Mouse (Mus musculus): ENCODE data around the gene Eri3. TPM values are rescaled to one million over a fixed set of nuclear protein-coding genes. Genes with fewer than 3 reads are reported as not detected.

Eri3 gene
- polyA plus RNA-seq, 1 experiment from 2014 or later: 77.5 TPM

- peak; percentile 54 for DNase-seq (ENCODE audit: low spot score)
- Histone ChIP-seq H3K4me1 (replicated peaks; ENCODE audit: control insufficient read depth, insufficient read depth) (no peaks in the 10 kb centered on the region), H3K9me3 (ENCODE audit: control insufficient read depth, low read length) (no peaks in the 10 kb centered on the region), H3K27ac (replicated peaks) (no peak overlapping the region), H3K4me3 (ENCODE audit: low read depth, low read length) (no peak overlapping the region), H3K36me3 (ENCODE audit: control insufficient read depth, insufficient read depth, low read length) (peaks cover 5% of the 10 kb centered on the region; the same call in 1 of the 2 replicates), H3K9ac (ENCODE audit: low read length) (no peak overlapping the region), H3K27me3 (ENCODE audit: control insufficient read depth, insufficient read depth, low read length) (no peaks in the 10 kb centered on the region), H3K4me2 (replicated peaks; ENCODE audit: low read depth) (no peak overlapping the region)
- peak; percentile 48 for ATAC-seq (ENCODE audit: low FRiP score, low TSS enrichment)
- peak; percentile 64 for TF ChIP-seq CTCF (IDR thresholded peaks at IDR 0.05; ENCODE audit: low read depth)
- no peak for TF ChIP-seq EP300 (optimal IDR thresholded peaks at IDR 0.05)
- 41% methylated on average over 14 of the region's 14 CpGs for WGBS
Observed at GRCm38 (mm10) chr4:117658582-117659444, 108.6 kb downstream of the Eri3 start.

- no peak for TF ChIP-seq CTCF (IDR thresholded peaks at IDR 0.05; ENCODE audit: low read depth)
- TF ChIP-seq EP300 (optimal IDR thresholded peaks at IDR 0.05): no peak
- no peak for DNase-seq (ENCODE audit: low spot score)
- H3K9me3 ChIP-seq (ENCODE audit: control insufficient read depth, low read length): no peaks in the 10 kb centered on the region
- WGBS: 76% methylated on average over 5 of the region's 5 CpGs
- H3K27ac ChIP-seq (replicated peaks): no peak overlapping the region
- peaks cover 5% of the 10 kb centered on the region; the same call in 1 of the 2 replicates for H3K36me3 ChIP-seq (ENCODE audit: control insufficient read depth, insufficient read depth, low read length)
- no peak overlapping the region for H3K9ac ChIP-seq (ENCODE audit: low read length)
- no peak overlapping the region for H3K4me3 ChIP-seq (ENCODE audit: low read depth, low read length)
- no peak for ATAC-seq (ENCODE audit: low FRiP score, low TSS enrichment)
- no peaks in the 10 kb centered on the region for H3K27me3 ChIP-seq (ENCODE audit: control insufficient read depth, insufficient read depth, low read length)
- no peak overlapping the region for H3K4me2 ChIP-seq (replicated peaks; ENCODE audit: low read depth)
- no peaks in the 10 kb centered on the region for H3K4me1 ChIP-seq (replicated peaks; ENCODE audit: control insufficient read depth, insufficient read depth)
Observed at GRCm38 (mm10) chr4:117660001-117660400, 109.8 kb downstream of the Eri3 start.

GRCm38 (mm10) chr4:117664411-117665137 is 114.4 kb downstream of the Eri3 start:
- H3K36me3 ChIP-seq (ENCODE audit: control insufficient read depth, insufficient read depth, low read length): peaks cover 5% of the 10 kb centered on the region; the same call in 1 of the 2 replicates
- DNase-seq (ENCODE audit: low spot score) (no peak), ATAC-seq (ENCODE audit: low FRiP score, low TSS enrichment) (no peak)
- no peak overlapping the region for H3K27ac ChIP-seq (replicated peaks)
- no peaks in the 10 kb centered on the region for H3K9me3 ChIP-seq (ENCODE audit: control insufficient read depth, low read length)
- no peaks in the 10 kb centered on the region for H3K4me1 ChIP-seq (replicated peaks; ENCODE audit: control insufficient read depth, insufficient read depth)
- H3K4me3 ChIP-seq (ENCODE audit: low read depth, low read length): no peak overlapping the region
- TF ChIP-seq CTCF (IDR thresholded peaks at IDR 0.05; ENCODE audit: low read depth): no peak
- no peak for TF ChIP-seq EP300 (optimal IDR thresholded peaks at IDR 0.05)
- no peak overlapping the region for H3K4me2 ChIP-seq (replicated peaks; ENCODE audit: low read depth)
- H3K9ac ChIP-seq (ENCODE audit: low read length): no peak overlapping the region
- WGBS: 82% methylated on average over 10 of the region's 10 CpGs
- H3K27me3 ChIP-seq (ENCODE audit: control insufficient read depth, insufficient read depth, low read length): no peaks in the 10 kb centered on the region

GRCm38 (mm10) chr4:117665531-117665930 is 115.4 kb downstream of the Eri3 start:
- WGBS: 93% methylated on average over 7 of the region's 7 CpGs
- H3K27me3 ChIP-seq (ENCODE audit: control insufficient read depth, insufficient read depth, low read length): no peaks in the 10 kb centered on the region
- no peak overlapping the region for H3K4me3 ChIP-seq (ENCODE audit: low read depth, low read length)
- TF ChIP-seq EP300 (optimal IDR thresholded peaks at IDR 0.05) (no peak), CTCF (IDR thresholded peaks at IDR 0.05; ENCODE audit: low read depth) (no peak)
- DNase-seq (ENCODE audit: low spot score) (no peak), ATAC-seq (ENCODE audit: low FRiP score, low TSS enrichment) (no peak)
- H3K9ac ChIP-seq (ENCODE audit: low read length): no peak overlapping the region
- H3K27ac ChIP-seq (replicated peaks): no peak overlapping the region
- H3K36me3 ChIP-seq (ENCODE audit: control insufficient read depth, insufficient read depth, low read length): peaks cover 5% of the 10 kb centered on the region; the same call in 1 of the 2 replicates
- H3K4me2 ChIP-seq (replicated peaks; ENCODE audit: low read depth): no peak overlapping the region
- no peaks in the 10 kb centered on the region for H3K4me1 ChIP-seq (replicated peaks; ENCODE audit: control insufficient read depth, insufficient read depth)
- H3K9me3 ChIP-seq (ENCODE audit: control insufficient read depth, low read length): no peaks in the 10 kb centered on the region

GRCm38 (mm10) chr4:117666054-117666453 is 115.9 kb downstream of the Eri3 start:
- 82% methylated on average over 8 of the region's 8 CpGs for WGBS
- no peak overlapping the region for H3K4me3 ChIP-seq (ENCODE audit: low read depth, low read length)

More at GRCm38 (mm10) chr4:117666054-117666453, 115.9 kb downstream of the Eri3 start:
- no peak overlapping the region for H3K9ac ChIP-seq (ENCODE audit: low read length)
- no peak for TF ChIP-seq EP300 (optimal IDR thresholded peaks at IDR 0.05)
- no peak for TF ChIP-seq CTCF (IDR thresholded peaks at IDR 0.05; ENCODE audit: low read depth)
- H3K4me1 ChIP-seq (replicated peaks; ENCODE audit: control insufficient read depth, insufficient read depth): no peaks in the 10 kb centered on the region
- H3K9me3 ChIP-seq (ENCODE audit: control insufficient read depth, low read length): no peaks in the 10 kb centered on the region
- DNase-seq (ENCODE audit: low spot score) (no peak), ATAC-seq (ENCODE audit: low FRiP score, low TSS enrichment) (no peak)
- peaks cover 5% of the 10 kb centered on the region; the same call in 1 of the 2 replicates for H3K36me3 ChIP-seq (ENCODE audit: control insufficient read depth, insufficient read depth, low read length)
- H3K27ac ChIP-seq (replicated peaks): no peak overlapping the region
- H3K27me3 ChIP-seq (ENCODE audit: control insufficient read depth, insufficient read depth, low read length): no peaks in the 10 kb centered on the region
- no peak overlapping the region for H3K4me2 ChIP-seq (replicated peaks; ENCODE audit: low read depth)

Measured in stomach, postnatal 0 days (tissue).